Mouse (Mus musculus) olfactory bulb, adult 2 months (tissue): ENCODE measurements around the gene Ednra.

Source experiments
- CTCF ChIP-seq: fragments of 200-500 bp; IDR thresholded peaks from 2 replicates; pipeline ENCODE4 v1.5.1; 2012; ENCODE audit warnings: low read depth, mild to moderate bottlenecking, low read length, moderate library complexity; ENCODE audit not compliant: insufficient read depth
- POLR2A ChIP-seq: fragments of 200-500 bp; IDR thresholded peaks from 2 replicates; pipeline ENCODE4 v1.6.1; 2012; ENCODE audit warnings: mild to moderate bottlenecking, low read depth, low read length, moderate library complexity; ENCODE audit not compliant: insufficient read depth

GRCm38 (mm10) chr8:77725406-77725805, 1.1 kb upstream of the Ednra start:
- TF ChIP-seq POLR2A (no peak), CTCF (no peak)
